Mouse (Mus musculus) MEL (cell line): Measurements from ENCODE around the gene Babam2.

Experiments used
- CTCF ChIP-seq, 3 experiments: IDR thresholded peaks in 2 of 3; conservative IDR thresholded peaks in 1 of 3; 2 replicates each; pipeline ENCODE4 v1.5.1; 2011 to 2012; ENCODE audit warnings: low read length in 3 of 3, low read depth in 2 of 3, mild to moderate bottlenecking in 2 of 3, improper control_type of control experiment in 1 of 3, inconsistent platforms in 1 of 3, mixed read lengths in 1 of 3, moderate library complexity in 1 of 3; ENCODE audit not compliant: control insufficient read depth in 1 of 3, insufficient read depth in 1 of 3, poor library complexity in 1 of 3, severe bottlenecking in 1 of 3
- EP300 ChIP-seq, 2 experiments: IDR thresholded peaks; 2 replicates each; pipeline ENCODE4 v1.6.1; 2011; ENCODE audit warnings: improper control_type of control experiment in 2 of 2, low read length in 2 of 2, low read depth in 1 of 2, mild to moderate bottlenecking in 1 of 2
- GABPA ChIP-seq: IDR thresholded peaks from 2 replicates; pipeline ENCODE4 v1.6.1; 2012; ENCODE audit warnings: low read depth, mild to moderate bottlenecking, inconsistent platforms, low read length, improper control_type of control experiment, moderate library complexity
- GATA1 ChIP-seq: IDR thresholded peaks from 2 replicates; pipeline ENCODE4 v1.6.1; 2011; ENCODE audit warnings: low read depth, low read length, improper control_type of control experiment
- MAZ ChIP-seq: IDR thresholded peaks from 2 replicates; pipeline ENCODE4 v1.6.1; 2012; ENCODE audit warnings: low read depth, mild to moderate bottlenecking, inconsistent platforms, low read length, improper control_type of control experiment
- NELFE ChIP-seq: IDR thresholded peaks from 2 replicates; pipeline ENCODE4 v1.6.1; 2011; ENCODE audit warnings: low read depth, low read length, improper control_type of control experiment
- POLR2A ChIP-seq, 2 experiments: IDR thresholded peaks; 2 replicates each; pipeline ENCODE4 v1.6.1; 2011 to 2012; ENCODE audit warnings: low read length in 2 of 2, mild to moderate bottlenecking in 2 of 2, control low read depth in 1 of 2, improper control_type of control experiment in 1 of 2, low read depth in 1 of 2, moderate library complexity in 1 of 2; ENCODE audit not compliant: control insufficient read depth in 1 of 2, insufficient read depth in 1 of 2, poor library complexity in 1 of 2
- USF2 ChIP-seq, 2 experiments: IDR thresholded peaks; 2 replicates each; pipeline ENCODE4 v1.6.1; 2011 to 2012; ENCODE audit warnings: improper control_type of control experiment in 2 of 2, low read length in 2 of 2, borderline replicate concordance in 1 of 2, inconsistent platforms in 1 of 2, low read depth in 1 of 2, mild to moderate bottlenecking in 1 of 2; ENCODE audit not compliant: insufficient read depth in 1 of 2

GRCm38 (mm10) chr5:31813156-31813675 is 115.7 kb downstream of the Babam2 start:
- TF ChIP-seq POLR2A (IDR thresholded peaks at IDR 0.05; ENCODE audit: control insufficient read depth in 1 of 2, insufficient read depth in 1 of 2, low read depth in 1 of 2, low read length in 2 of 2, poor library complexity in 1 of 2) (no peak), USF2 (IDR thresholded peaks at IDR 0.05; ENCODE audit: borderline replicate concordance in 1 of 2, insufficient read depth in 1 of 2, low read depth in 1 of 2, low read length in 2 of 2) (no peak), EP300 (IDR thresholded peaks at IDR 0.05; ENCODE audit: low read depth in 1 of 2, low read length in 2 of 2) (no peak), CTCF (IDR thresholded peaks at IDR 0.05 in 2 of 3, conservative IDR thresholded peaks at IDR 0.05 in 1 of 3; ENCODE audit: control insufficient read depth in 1 of 3, insufficient read depth in 1 of 3, low read depth in 2 of 3, low read length in 3 of 3, poor library complexity in 1 of 3, severe bottlenecking in 1 of 3) (no peak), NELFE (no peak), GATA1 (no peak), MAZ (no peak), GABPA (no peak)
